Mouse (Mus musculus) erythroblast, embryonic 14.5 days (primary cell): Measurements from ENCODE around the gene Klrg1. TPM values are rescaled to one million over a fixed set of nuclear protein-coding genes. Genes with fewer than 3 reads are reported as not detected.

Experiments used
- H3K27me3 ChIP-seq: 2 replicates; pipeline ENCODE4 v1.6.1; 2012; ENCODE audit warnings: inconsistent platforms; ENCODE audit not compliant: control insufficient read depth
- H3K36me3 ChIP-seq: 2 replicates; pipeline ENCODE4 v1.6.1; 2012; ENCODE audit warnings: mild to moderate bottlenecking, inconsistent platforms; ENCODE audit not compliant: control insufficient read depth
- H3K4me1 ChIP-seq: 2 replicates; pipeline ENCODE4 v1.6.1; 2012; ENCODE audit warnings: inconsistent platforms; ENCODE audit not compliant: control insufficient read depth
- H3K4me3 ChIP-seq: replicated peaks from 2 replicates; pipeline ENCODE3; 2012; ENCODE audit warnings: moderate library complexity, mild to moderate bottlenecking, inconsistent platforms
- H3K9me3 ChIP-seq: 2 replicates; pipeline ENCODE4 v1.6.1; 2012; ENCODE audit warnings: low read length, inconsistent platforms, mixed read lengths; ENCODE audit not compliant: control insufficient read depth
- GATA1 ChIP-seq: IDR thresholded peaks from 2 replicates; pipeline ENCODE4 v1.6.1; 2012; ENCODE audit warnings: low read length, inconsistent platforms, mixed read lengths
- TAL1 ChIP-seq: IDR thresholded peaks from 3 replicates; pipeline ENCODE4 v1.6.1; 2012; ENCODE audit warnings: low read length, inconsistent platforms, mixed read lengths
- polyA plus RNA-seq: library from polyadenylated mRNA; stranded (reverse); fragments of >175 nt; gene quantifications from 2 replicates; pipeline ENCODE4 v1.2.3, GENCODE M21; 2012

Klrg1 gene
- polyA plus RNA-seq, 1 experiment: not detected

- TF ChIP-seq GATA1 (no peak), TAL1 (no peak)
- Histone ChIP-seq H3K4me1 (peaks cover 5% of the 10 kb centered on the region), H3K9me3 (no peaks in the 10 kb centered on the region), H3K4me3 (no peak overlapping the region), H3K27me3 (no peaks in the 10 kb centered on the region), H3K36me3 (no peaks in the 10 kb centered on the region)
Measured at GRCm38 (mm10) chr6:122284823-122285222, 2.1 kb upstream of the Klrg1 start.

GRCm38 (mm10) chr6:122284304-122284703 lies 1.6 kb upstream of the Klrg1 start:
- Histone ChIP-seq H3K4me1 (peaks cover 5% of the 10 kb centered on the region), H3K4me3 (no peak overlapping the region), H3K27me3 (no peaks in the 10 kb centered on the region), H3K36me3 (no peaks in the 10 kb centered on the region), H3K9me3 (no peaks in the 10 kb centered on the region)
- TF ChIP-seq GATA1 (no peak), TAL1 (no peak)

- no peaks in the 10 kb centered on the region for H3K36me3 ChIP-seq
- H3K4me1 ChIP-seq: peaks cover 5% of the 10 kb centered on the region
- TF ChIP-seq TAL1 (no peak), GATA1 (no peak)
- no peaks in the 10 kb centered on the region for H3K9me3 ChIP-seq
- H3K27me3 ChIP-seq: no peaks in the 10 kb centered on the region
- no peak overlapping the region for H3K4me3 ChIP-seq
Measured at GRCm38 (mm10) chr6:122283429-122283828, 747 bp upstream of the Klrg1 start.

GRCm38 (mm10) chr6:122276565-122276964 lies 6.1 kb downstream of the Klrg1 start:
- no peaks in the 10 kb centered on the region for H3K36me3 ChIP-seq
- TF ChIP-seq TAL1 (no peak), GATA1 (no peak)

GRCm38 (mm10) chr6:122274546-122274945 lies 8.1 kb downstream of the Klrg1 start:
- Histone ChIP-seq H3K4me3 (no peak overlapping the region), H3K27me3 (no peaks in the 10 kb centered on the region), H3K36me3 (no peaks in the 10 kb centered on the region), H3K9me3 (no peaks in the 10 kb centered on the region), H3K4me1 (peaks cover 14% of the 10 kb centered on the region)
- TF ChIP-seq GATA1 (no peak), TAL1 (no peak)

More at GRCm38 (mm10) chr6:122276565-122276964, 6.1 kb downstream of the Klrg1 start:
- Histone ChIP-seq H3K4me1 (peaks cover 9% of the 10 kb centered on the region), H3K4me3 (no peak overlapping the region), H3K9me3 (no peaks in the 10 kb centered on the region), H3K27me3 (no peaks in the 10 kb centered on the region)

GRCm38 (mm10) chr6:122270152-122270551 lies 12.5 kb downstream of the Klrg1 start:
- Histone ChIP-seq H3K36me3 (no peaks in the 10 kb centered on the region), H3K4me1 (peaks cover 20% of the 10 kb centered on the region), H3K27me3 (no peaks in the 10 kb centered on the region), H3K9me3 (no peaks in the 10 kb centered on the region), H3K4me3 (no peak overlapping the region)
- TF ChIP-seq TAL1 (no peak), GATA1 (no peak)

GRCm38 (mm10) chr6:122269170-122269569 lies 13.5 kb downstream of the Klrg1 start:
- Histone ChIP-seq H3K36me3 (no peaks in the 10 kb centered on the region), H3K4me3 (no peak overlapping the region), H3K4me1 (peaks cover 13% of the 10 kb centered on the region), H3K27me3 (no peaks in the 10 kb centered on the region), H3K9me3 (no peaks in the 10 kb centered on the region)
- TF ChIP-seq TAL1 (no peak), GATA1 (no peak)

GRCm38 (mm10) chr6:122268561-122268960 lies 14.1 kb downstream of the Klrg1 start:
- Histone ChIP-seq H3K9me3 (no peaks in the 10 kb centered on the region), H3K36me3 (no peaks in the 10 kb centered on the region)
- TF ChIP-seq GATA1: no peak
- no peak for TF ChIP-seq TAL1

GRCm38 (mm10) chr6:122262543-122262942 lies 20.1 kb downstream of the Klrg1 start:
- Histone ChIP-seq H3K36me3 (no peaks in the 10 kb centered on the region), H3K27me3 (peaks cover under 1% of the 10 kb centered on the region), H3K4me1 (no peaks in the 10 kb centered on the region), H3K9me3 (no peaks in the 10 kb centered on the region), H3K4me3 (no peak overlapping the region)
- TF ChIP-seq TAL1 (no peak), GATA1 (no peak)

More at GRCm38 (mm10) chr6:122268561-122268960, 14.1 kb downstream of the Klrg1 start:
- Histone ChIP-seq H3K27me3 (no peaks in the 10 kb centered on the region), H3K4me3 (no peak overlapping the region), H3K4me1 (peaks cover 12% of the 10 kb centered on the region)

- Histone ChIP-seq H3K4me3 (no peak overlapping the region), H3K4me1 (no peaks in the 10 kb centered on the region), H3K36me3 (no peaks in the 10 kb centered on the region), H3K27me3 (no peaks in the 10 kb centered on the region), H3K9me3 (no peaks in the 10 kb centered on the region)
- TF ChIP-seq GATA1 (no peak), TAL1 (no peak)
Measured at GRCm38 (mm10) chr6:122252146-122252545, 30.5 kb downstream of the Klrg1 start.
